Mouse (Mus musculus): ENCODE measurements around the gene Ubtd2. TPM values are rescaled to one million over a fixed set of nuclear protein-coding genes. Genes with fewer than 3 reads are reported as not detected.

The Ubtd2 gene
- polyA plus RNA-seq, 1 experiment from 2014 or later, result 18.6 TPM

DNA sequence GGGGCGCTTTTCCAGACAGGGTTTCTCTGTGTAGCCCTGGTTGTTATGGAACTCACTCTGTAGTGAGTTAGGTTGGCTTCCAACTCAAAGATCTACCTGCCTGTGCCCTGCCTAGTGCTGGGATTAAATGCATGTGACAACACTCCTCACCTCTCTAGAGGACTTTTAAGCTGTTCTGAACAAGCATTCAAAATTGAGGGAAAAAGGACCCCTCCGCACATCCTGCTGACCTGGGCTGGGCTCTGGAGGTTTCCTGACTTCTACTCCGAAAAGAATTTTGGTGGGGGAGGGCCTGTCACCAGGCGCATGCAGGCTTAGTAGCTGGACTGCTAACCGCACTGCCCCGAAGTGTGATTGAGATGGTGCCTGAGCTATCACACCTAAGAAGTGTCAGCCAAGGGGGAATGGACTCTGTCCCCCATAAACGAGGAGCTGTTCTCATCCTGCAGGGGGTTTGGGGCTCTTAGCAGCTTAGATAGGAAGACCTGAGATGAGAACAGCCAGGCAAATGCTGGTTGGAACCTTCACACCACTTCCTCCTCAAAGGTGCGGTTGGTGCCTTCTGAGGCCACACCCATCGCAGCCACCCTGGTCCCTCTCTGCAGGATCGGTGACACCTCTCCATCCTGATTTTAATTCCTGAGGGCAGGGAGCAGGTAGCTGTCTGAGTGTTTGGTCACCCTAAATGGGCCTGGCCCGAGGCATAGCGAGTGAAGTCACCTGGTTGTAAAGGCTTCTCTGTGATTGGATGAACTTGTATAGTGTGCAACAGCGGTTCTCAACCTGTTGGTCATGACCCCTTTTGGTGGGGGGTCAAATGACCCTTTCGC is 98.4 kb downstream of the Ubtd2 start:
- H3K27me3 ChIP-seq (ENCODE audit: control insufficient read depth, insufficient read depth, low read length), result no peaks in the 10 kb centered on the region
- no peak overlapping the region for H3K4me2 ChIP-seq (replicated peaks; ENCODE audit: low read depth)
- peak; percentile 27; the same call in 1 of the 2 replicates for ATAC-seq (ENCODE audit: low FRiP score, low TSS enrichment)
- no peak overlapping the region for H3K9ac ChIP-seq (ENCODE audit: low read length)
- TF ChIP-seq EP300 (optimal IDR thresholded peaks at IDR 0.05), result no peak
- TF ChIP-seq CTCF (IDR thresholded peaks at IDR 0.05; ENCODE audit: low read depth), result no peak
- H3K4me3 ChIP-seq (ENCODE audit: low read depth, low read length), result no peak overlapping the region
- H3K4me1 ChIP-seq (replicated peaks; ENCODE audit: control insufficient read depth, insufficient read depth), result peaks cover 2% of the 10 kb centered on the region; the same call in 1 of the 2 replicates
- no peak overlapping the region for H3K27ac ChIP-seq (replicated peaks)
- DNase-seq (ENCODE audit: low spot score), result no peak
- 57% methylated on average over 14 of the region's 14 CpGs for WGBS
- H3K9me3 ChIP-seq (ENCODE audit: control insufficient read depth, low read length), result no peaks in the 10 kb centered on the region
- H3K36me3 ChIP-seq (ENCODE audit: control insufficient read depth, insufficient read depth, low read length), result no peaks in the 10 kb centered on the region

DNA sequence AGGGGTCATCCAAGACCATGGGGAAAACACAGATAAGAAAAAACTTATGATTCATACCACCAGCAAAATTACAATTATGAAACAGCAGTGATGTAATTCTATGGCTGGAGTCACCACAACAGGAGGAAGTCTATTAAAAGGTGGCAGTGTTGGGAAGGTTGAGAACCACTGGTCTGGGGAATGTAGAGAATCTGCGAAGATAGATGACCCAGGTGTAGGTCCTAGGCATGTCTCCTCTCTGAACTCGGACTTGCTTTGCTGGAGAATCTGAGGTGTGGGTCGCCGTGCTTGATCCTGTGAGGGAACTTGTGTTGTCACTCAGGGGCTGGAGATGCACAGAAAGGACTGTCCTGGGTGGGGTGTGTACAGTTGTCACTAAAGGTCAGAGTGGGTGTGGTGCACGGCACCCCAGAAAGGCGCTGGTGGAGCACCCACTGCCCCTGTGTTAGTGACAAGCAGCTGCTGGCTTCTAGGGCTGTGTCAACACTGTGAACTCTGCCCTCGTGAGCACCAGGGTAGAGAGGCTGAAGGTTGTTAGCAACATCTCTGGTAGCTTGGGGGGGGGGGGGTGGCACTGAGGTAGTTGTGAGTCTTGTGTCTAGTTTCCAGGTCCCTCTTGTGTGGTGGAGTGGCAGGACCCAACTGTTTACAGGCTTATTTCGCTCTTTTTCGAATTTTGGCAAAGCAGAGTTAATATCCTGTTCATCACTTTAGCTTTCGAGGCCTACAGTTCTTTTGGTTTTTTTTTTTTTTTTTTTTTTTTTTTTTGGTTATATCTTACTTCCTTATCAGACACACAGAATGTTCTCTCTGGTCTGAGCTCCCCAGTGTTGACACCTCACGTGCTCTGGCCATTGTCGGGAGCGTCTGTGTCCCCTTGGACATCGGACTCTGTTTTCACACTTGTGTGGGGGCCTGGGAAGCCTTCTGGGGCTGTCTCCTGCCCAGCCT is 99.2 kb downstream of the Ubtd2 start:
- ATAC-seq (ENCODE audit: low FRiP score, low TSS enrichment) (no peak), DNase-seq (ENCODE audit: low spot score) (no peak)
- Histone ChIP-seq H3K9ac (ENCODE audit: low read length) (no peak overlapping the region), H3K4me1 (replicated peaks; ENCODE audit: control insufficient read depth, insufficient read depth) (peaks cover 2% of the 10 kb centered on the region; the same call in 1 of the 2 replicates), H3K4me3 (ENCODE audit: low read depth, low read length) (no peak overlapping the region), H3K27me3 (ENCODE audit: control insufficient read depth, insufficient read depth, low read length) (no peaks in the 10 kb centered on the region), H3K4me2 (replicated peaks; ENCODE audit: low read depth) (no peak overlapping the region), H3K9me3 (ENCODE audit: control insufficient read depth, low read length) (no peaks in the 10 kb centered on the region), H3K36me3 (ENCODE audit: control insufficient read depth, insufficient read depth, low read length) (no peaks in the 10 kb centered on the region), H3K27ac (replicated peaks) (0 out of 2 replicates have a peak overlapping the region, but pooled peaks have one; percentile 24)
- WGBS, result 78% methylated on average over 14 of the region's 14 CpGs
- no peak for TF ChIP-seq EP300 (optimal IDR thresholded peaks at IDR 0.05)
- no peak for TF ChIP-seq CTCF (IDR thresholded peaks at IDR 0.05; ENCODE audit: low read depth)

GRCm38 (mm10) chr11:32555103-32555689 is 100.0 kb downstream of the Ubtd2 start:
- Histone ChIP-seq H3K9ac (ENCODE audit: low read length) (no peak overlapping the region), H3K36me3 (ENCODE audit: control insufficient read depth, insufficient read depth, low read length) (no peaks in the 10 kb centered on the region), H3K9me3 (ENCODE audit: control insufficient read depth, low read length) (no peaks in the 10 kb centered on the region), H3K27ac (replicated peaks) (no peak overlapping the region), H3K4me1 (replicated peaks; ENCODE audit: control insufficient read depth, insufficient read depth) (peaks cover 2% of the 10 kb centered on the region; the same call in 1 of the 2 replicates), H3K4me2 (replicated peaks; ENCODE audit: low read depth) (no peak overlapping the region), H3K27me3 (ENCODE audit: control insufficient read depth, insufficient read depth, low read length) (no peaks in the 10 kb centered on the region), H3K4me3 (ENCODE audit: low read depth, low read length) (no peak overlapping the region)
- TF ChIP-seq CTCF (IDR thresholded peaks at IDR 0.05; ENCODE audit: low read depth) (no peak), EP300 (optimal IDR thresholded peaks at IDR 0.05) (no peak)
- 86% methylated on average over 12 of the region's 12 CpGs for WGBS
- no peak for DNase-seq (ENCODE audit: low spot score)
- no peak for ATAC-seq (ENCODE audit: low FRiP score, low TSS enrichment)

GRCm38 (mm10) chr11:32556333-32556990 is 101.3 kb downstream of the Ubtd2 start:
- H3K4me3 ChIP-seq (ENCODE audit: low read depth, low read length), result no peak overlapping the region
- H3K36me3 ChIP-seq (ENCODE audit: control insufficient read depth, insufficient read depth, low read length), result no peaks in the 10 kb centered on the region
- DNase-seq (ENCODE audit: low spot score) (no peak), ATAC-seq (ENCODE audit: low FRiP score, low TSS enrichment) (no peak)
- TF ChIP-seq CTCF (IDR thresholded peaks at IDR 0.05; ENCODE audit: low read depth), result no peak
- no peak for TF ChIP-seq EP300 (optimal IDR thresholded peaks at IDR 0.05)
- H3K9ac ChIP-seq (ENCODE audit: low read length), result no peak overlapping the region; the same call in 1 of the 2 replicates
- H3K4me2 ChIP-seq (replicated peaks; ENCODE audit: low read depth), result no peak overlapping the region
- H3K27ac ChIP-seq (replicated peaks), result no peak overlapping the region
- no peaks in the 10 kb centered on the region; the same call in 1 of the 2 replicates for H3K4me1 ChIP-seq (replicated peaks; ENCODE audit: control insufficient read depth, insufficient read depth)
- no peaks in the 10 kb centered on the region for H3K9me3 ChIP-seq (ENCODE audit: control insufficient read depth, low read length)
- 80% methylated on average over 10 of the region's 10 CpGs for WGBS
- H3K27me3 ChIP-seq (ENCODE audit: control insufficient read depth, insufficient read depth, low read length), result no peaks in the 10 kb centered on the region

DNA sequence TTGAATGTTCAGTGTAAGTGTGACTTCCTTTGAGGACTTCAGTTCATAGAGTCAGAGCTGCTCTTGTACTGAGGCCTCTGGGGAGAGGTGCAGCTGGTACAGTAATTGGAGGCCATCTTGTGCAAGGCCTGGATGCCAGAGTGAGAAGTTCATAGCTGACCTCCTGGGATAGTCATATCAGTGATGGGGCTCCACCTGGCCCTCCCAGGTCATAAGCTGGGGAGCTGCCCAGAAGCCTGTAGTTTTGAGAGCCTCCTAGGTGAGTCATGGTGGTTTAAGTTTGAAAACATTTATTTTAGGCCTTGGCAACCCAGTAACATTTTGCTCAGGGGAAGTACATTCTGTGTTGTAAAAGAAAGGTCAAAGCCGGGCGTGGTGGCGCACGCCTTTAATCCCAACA is 102.9 kb downstream of the Ubtd2 start:
- DNase-seq (ENCODE audit: low spot score) (peak; percentile 25), ATAC-seq (ENCODE audit: low FRiP score, low TSS enrichment) (peak; percentile 45; the same call in 1 of the 2 replicates)
- 83% methylated on average over 4 of the region's 4 CpGs for WGBS
- H3K27me3 ChIP-seq (ENCODE audit: control insufficient read depth, insufficient read depth, low read length), result no peaks in the 10 kb centered on the region
- H3K36me3 ChIP-seq (ENCODE audit: control insufficient read depth, insufficient read depth, low read length), result no peaks in the 10 kb centered on the region
- no peak overlapping the region for H3K9ac ChIP-seq (ENCODE audit: low read length)
- H3K4me1 ChIP-seq (replicated peaks; ENCODE audit: control insufficient read depth, insufficient read depth), result no peaks in the 10 kb centered on the region
- no peak overlapping the region for H3K4me2 ChIP-seq (replicated peaks; ENCODE audit: low read depth)
- TF ChIP-seq EP300 (optimal IDR thresholded peaks at IDR 0.05) (no peak), CTCF (IDR thresholded peaks at IDR 0.05; ENCODE audit: low read depth) (no peak)
- no peak overlapping the region for H3K4me3 ChIP-seq (ENCODE audit: low read depth, low read length)
- H3K9me3 ChIP-seq (ENCODE audit: control insufficient read depth, low read length), result no peaks in the 10 kb centered on the region
- H3K27ac ChIP-seq (replicated peaks), result no peak overlapping the region

Measured in stomach, postnatal 0 days (tissue).